Mouse (Mus musculus) mesoderm, embryonic 11.5 days (tissue): ENCODE data around the gene Srp14.

Experiments
- DNase-seq: peaks from one replicate; pipeline ENCODE4 v3.0.0-alpha.2; 2012; ENCODE audit warnings: low read depth, low spot score

Srp14 gene

DNA sequence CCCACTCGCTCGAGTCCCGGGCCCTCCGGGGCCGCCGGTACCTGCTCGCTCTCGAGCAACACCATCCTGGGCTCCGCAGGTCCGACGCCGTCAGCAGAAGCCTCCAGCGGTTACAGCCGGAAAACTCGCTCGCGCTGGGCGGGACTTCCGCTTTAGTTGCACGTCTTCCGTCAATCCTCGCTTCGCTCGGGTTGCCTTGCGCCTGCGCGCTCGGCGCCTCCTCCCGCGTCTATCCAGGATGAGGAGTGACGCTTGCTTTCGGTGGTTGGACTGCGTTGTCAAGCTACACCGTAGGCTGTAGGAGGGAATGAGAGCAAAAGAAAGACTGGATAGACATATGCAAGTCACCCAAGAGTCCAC, at the start of gene Srp14:
Gene Srp14 (minus strand): TSS at position 162 of the 360 bp plus-strand sequence.
- DNase-seq: peak; percentile 97

DNA sequence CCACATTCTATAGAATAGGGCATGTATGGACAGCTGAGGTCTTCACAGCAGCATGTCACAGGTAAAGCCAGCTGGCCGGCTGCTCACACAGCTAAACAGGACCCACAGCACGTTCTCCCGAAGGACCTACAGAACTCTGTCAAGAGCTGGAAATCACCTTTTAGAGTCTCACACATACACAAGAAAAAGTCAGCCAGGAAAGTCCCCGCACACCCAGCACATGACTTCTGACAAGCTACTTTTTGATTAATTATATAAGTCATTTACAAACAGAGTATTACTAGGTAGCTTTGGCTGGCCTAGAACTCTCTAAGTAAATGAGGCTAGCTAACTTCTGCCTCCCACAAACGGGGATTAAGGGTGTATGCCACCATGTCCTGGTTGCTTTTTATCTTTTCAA, 47.0 kb upstream of the Srp14 start:
- DNase-seq: no peak

DNA sequence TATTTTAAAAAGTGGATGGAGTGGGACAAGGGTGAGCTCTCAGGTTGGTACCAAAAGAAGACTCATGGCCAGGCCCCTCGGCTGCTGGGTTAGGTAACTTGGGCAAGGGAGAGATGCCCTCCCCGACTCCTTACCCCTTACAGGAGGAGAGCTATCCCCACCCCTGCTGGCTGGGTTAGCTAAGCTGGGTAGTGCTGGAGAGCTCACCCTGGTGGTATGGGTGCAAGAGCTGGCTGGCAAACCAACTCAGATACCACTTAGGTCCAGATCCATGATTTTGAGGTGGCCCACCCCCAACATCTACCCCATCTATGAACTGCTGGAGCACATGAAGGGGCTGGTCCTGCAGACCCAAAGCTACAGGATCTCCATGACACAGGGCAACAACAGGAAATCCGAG, 45.3 kb upstream of the Srp14 start:
- no peak for DNase-seq

DNA sequence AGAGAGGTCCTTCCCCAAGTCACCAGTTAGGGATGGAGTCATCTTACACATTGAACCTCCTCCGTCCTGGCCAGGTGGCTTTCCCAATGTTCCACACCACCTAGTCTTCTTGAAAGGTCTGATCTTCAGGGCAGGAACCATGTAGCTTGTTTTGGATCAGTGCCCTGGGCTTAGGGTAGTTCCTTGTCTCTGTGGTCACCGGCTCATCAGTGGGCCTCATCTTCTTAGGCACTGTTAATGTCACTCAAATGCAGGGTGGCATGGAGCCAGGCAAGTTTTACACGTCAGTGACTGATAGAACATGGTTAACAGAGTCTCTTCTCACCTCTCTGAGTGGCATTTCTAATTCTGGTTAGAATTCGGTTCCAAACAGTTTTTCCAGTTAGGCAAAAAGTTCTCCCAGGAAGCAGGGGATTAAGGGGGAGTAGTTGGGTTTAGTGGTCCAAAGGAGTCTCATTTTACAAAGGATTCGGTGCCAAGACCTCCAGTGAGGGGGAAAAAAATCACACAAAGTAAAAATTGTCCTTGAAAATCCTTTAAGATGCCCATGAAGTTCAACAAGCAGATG, 43.7 kb upstream of the Srp14 start:
- no peak for DNase-seq

DNA sequence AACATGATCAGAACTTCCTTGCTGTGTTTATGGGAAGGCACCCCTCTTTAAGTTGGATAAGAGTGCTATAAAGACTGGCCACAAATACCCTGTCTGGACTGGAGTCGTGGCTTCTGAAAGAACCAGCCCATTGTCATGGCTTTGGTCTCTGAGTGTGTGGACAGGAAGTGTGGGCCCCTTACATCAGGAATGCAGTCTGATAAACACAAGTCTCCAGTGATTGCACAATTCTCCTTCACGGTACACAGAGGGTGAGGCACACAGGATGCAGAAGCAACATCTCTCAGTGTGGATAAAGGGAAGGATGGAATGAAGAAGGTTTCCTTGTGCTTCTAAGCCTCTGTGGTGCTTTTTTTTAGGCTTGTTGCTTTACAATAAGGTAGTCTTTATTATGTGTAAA, 42.8 kb upstream of the Srp14 start:
- DNase-seq: no peak

DNA sequence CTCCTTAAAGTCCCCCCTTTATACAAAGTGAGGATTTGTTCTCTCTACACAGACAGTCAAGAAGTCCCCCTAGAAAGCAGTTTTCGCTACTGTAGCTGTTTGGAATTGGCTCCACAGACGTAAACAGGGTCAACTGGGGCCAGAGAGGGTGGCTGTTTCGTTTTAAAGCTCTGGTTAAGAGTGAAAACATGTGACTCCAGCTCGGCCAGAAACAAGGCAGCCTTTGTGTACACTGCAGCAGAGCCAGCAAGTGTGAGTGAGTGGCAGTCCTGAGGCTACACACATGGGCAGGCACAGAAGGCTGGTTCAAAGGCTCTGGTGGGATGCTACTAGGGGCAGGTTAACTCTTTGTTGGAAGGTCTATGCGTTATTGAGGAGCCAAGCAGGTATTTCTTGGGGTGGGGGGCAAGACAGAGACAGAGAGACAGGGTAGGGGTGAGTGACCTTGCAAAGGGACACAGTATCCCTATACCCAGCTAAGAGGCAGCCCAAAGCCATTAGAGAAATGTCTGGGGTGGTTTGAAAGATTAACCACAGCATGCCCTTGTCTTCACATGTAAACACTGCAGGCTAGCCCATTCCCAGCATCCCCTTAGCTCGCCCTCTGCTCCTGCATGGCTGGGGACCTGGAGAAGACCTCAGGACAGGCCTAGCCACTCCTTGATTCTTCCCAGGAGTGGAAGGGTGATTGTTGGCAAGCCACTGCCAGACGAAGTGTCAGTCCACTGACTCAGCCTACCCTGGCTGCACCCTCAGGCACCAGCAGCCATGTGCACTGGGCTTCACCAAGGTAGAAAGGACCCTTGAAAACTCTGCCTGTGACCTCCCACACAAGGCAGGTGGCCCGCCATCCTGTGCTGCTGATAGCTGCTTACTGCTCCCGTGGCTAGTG, 40.8 kb upstream of the Srp14 start:
- DNase-seq: peak; percentile 80

DNA sequence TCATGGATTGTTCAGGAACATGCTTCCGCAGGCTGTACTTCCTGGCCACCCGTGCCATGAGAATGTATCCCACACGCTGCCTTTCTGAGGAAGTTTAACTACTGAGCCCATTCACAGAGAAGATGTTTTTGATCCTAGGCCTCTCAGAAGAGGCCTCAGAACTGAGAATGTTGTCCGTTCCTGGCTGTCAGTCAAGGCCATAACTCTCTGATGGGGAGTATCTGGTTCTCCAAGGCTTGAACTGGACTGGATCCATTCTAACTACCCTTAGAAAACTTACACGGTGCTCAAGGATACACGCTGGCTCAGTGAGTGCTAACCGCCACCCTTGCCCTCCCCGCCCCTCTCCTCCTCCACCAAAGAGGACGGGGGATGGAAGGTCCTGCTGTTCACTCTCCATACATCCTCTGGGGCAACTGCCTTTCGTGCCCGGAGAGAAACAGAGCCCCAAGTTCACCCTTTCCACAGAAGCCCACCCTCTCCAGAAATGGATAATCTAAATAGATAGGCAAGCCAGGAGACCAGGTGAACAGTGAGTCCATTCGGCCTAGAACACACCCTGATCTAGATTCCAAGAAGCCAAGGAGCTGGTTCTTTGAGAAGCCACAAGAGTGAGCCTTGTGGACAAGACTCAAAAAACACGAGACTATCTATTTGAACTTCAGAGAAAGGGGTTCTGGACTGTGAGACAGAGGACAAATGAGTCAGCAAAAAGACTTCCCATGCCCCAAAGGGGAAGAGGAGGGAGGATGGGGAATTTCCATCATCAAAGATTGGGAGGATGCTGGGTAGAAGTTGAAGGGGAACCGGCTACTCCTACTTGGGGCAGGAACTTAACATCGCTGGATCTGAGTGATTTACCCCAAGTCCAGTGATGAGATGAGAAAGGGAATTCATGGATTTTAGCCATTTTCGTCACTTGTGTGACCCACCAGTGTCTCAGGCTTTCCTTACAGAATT, 33.2 kb upstream of the Srp14 start:
- no peak for DNase-seq

DNA sequence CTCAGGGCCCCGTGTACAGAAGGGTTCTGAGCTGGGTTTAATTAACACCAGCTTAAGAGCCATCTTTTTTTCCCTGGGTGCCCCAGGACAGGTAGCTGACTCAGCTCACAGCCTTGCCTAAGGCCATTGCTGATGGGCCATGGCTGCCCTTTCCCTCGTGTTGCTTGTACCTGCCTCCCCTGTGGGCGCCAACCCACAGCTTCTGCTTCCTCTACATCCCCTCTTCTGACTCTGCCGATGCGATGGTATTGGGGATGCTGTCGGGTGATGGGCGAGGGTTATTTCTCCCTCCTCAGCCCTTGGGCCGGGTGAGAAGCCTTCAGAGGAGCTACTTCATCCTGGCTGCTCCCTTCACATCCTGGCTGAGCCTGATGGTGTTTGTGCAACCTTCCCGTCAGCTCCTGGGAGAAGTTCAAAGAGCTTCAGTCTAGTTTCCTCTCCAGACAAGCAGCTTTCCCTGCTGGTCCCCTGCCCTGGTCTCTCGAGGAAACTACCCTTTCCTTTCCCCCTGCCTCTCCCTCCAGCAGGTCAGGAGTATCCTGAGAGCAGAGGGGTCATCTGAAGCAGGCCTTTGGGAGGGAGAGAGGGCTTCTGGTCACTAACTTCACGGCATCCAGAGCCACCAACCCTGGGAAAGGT, 32.4 kb upstream of the Srp14 start:
- no peak for DNase-seq

DNA sequence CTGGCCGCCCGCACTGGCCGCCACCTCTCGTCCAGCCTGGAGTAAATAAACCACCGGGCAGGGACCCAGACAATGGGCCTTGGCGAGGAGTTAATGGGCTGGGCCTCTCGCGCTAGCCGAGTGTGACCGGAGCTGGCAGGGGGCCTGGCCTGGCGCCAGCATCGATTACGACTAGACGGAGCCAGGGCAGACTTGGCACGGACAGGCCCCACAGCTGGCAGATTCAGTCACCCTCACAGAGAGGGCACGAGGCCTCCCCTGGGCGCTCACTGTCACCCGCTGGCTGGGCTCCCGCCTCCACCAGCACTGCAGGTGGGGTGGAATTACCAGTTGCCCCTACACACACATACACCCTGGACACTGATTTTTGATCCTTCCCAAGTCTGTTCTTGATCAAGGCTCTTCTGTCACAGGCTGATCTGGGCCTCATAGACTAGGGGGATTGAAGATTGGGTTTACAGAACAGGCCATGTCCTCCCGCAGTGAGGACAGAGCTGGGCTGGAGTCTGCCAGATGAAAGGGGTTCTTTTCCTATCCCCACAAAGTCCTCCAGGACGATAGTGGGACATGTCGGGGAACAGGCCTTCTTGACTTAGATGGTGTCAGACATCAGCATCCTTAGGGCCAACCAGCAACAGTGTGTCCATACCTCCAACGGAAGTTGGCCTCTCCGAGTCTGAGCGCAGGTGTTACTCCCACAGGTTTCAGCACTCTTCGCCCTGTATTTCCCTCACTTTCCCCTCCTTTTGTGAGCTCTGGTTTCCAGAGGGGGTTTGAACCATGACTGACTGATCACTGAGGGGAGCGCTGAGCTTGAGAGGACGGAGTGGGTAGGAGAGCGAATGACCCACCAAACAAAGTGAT, 31.2 kb upstream of the Srp14 start:
- peak; percentile 84 for DNase-seq

DNA sequence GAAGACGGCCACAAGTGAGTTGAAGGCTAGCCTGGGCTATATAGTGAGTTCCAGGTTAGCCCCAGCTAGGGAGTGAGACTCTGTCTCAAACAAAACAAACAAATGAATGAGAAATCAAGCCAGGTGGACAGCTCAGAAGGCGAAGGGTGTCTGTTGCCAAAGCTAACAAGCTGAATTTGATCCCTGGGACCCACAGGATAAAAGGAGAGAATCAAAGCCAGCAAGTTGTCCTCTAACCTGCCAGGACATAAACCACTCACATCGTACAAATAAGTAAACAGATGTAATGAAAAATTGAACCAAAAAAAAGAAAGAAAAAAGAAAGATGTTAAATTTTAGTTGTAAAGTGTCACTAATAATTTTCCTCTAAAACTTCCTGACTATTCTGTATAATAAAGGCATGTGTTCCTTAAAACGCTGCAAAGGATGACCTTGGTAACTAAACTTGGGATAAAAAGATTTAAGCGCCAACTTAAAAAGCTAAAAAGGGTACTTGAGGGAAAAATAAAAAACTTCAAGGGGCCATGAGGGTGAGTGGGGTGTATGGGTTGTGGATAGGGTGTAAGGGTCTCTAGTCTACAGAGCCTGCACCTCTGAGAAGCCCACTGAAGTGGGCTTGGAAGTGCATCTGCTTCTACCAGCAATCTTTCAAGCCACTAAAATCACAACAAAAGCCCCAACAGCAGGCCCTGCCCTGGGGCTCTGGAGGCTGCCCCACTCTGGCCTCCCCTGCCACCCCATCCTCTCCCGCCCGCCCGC, 30.4 kb upstream of the Srp14 start:
- DNase-seq: no peak

DNA sequence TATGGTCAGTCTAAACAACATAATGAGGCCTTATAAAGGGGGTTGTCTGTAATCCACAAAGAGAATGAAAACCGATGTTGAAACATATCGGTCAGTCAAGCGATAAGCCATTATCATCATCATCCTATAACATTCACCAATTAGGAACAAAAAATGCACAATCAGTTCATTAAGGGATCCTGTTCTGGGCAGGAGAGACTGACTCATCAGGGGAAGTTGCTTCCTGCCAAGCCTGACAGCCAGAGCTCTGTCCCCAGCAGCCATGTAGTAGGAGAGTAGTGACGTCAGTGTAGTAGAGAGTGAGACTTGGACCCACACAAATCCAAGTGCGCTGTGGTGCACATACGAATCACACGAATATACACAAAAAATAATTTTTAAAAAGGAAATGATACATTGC, 27.6 kb upstream of the Srp14 start:
- no peak for DNase-seq

DNA sequence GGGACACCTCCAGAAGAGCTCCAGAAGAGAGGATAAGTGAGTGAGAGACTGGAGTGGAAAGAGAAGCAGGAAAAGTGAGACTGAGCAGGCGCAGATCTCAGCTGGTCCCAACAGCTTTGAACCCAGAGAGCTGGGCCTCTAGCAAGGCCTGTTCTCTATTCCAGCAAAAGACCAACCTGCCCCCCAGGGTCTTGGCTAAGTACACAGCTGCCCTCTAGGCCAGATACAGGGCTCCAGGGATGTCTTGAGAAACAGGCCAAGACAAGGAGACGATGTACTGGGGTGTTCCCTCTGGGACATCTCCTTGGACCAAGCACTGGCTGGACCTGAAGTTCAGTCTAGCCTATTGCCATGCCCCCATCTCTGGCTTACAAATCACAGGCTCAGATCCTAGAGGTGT, 20.7 kb upstream of the Srp14 start:
- DNase-seq: no peak

DNA sequence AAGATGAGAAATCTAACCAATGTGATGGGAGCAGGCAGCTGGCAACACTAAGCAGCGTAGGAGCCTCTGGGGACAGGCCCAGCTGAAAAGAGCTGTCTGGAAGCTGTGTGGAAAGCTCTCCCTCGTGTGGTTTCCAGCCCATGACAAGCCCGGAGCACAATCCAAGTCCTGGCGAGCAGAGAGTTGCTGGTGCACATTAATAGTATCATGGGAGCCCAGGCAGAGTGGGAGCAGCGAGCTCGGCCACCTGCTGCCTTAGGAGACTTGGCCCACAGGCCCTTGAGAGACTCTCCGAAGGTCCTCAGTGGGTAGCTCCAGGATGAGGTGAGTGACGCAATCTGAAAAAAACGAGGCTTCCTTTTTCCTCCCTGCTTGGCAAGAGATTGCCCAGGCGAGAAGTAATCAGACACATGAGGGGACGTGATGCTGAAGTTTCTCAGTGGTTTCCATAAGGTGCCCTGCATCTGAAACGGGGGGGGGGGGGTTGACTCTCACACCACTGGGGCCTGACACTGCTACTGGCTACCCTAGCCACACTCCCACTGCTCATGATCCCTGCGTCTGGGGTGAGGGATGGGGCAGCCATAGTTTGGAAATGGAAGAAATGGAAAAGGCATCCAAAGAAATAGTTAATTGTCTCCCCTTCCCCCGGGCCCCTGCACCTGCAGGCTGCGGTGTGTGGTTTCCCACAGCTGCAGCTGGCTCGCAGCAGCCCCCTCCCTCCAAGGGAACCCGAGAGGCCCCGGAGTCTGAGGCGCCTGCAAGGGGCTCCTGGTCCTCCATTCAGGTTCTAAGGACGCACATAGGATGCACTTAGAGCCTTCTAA, 19.8 kb upstream of the Srp14 start:
- no peak for DNase-seq

DNA sequence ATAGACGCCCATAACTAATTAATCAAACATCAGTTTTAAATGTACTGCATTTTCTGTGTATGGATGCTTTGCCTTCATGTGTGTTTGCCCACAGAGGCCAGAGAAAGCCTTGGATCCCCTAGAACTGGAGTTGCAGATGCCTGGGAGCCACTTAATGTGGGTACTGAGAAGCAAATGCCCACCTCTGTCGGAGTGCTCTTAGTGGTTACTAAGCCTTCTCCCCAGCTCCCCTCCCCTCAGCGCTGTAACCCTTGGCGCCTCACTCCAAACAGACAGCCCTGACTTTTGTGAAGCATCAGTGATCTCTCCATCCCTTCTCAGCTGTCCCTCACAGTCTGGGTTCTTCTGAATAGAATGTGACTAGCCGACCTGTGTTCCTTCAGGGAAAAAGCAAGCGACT, 19.0 kb upstream of the Srp14 start:
- no peak for DNase-seq

DNA sequence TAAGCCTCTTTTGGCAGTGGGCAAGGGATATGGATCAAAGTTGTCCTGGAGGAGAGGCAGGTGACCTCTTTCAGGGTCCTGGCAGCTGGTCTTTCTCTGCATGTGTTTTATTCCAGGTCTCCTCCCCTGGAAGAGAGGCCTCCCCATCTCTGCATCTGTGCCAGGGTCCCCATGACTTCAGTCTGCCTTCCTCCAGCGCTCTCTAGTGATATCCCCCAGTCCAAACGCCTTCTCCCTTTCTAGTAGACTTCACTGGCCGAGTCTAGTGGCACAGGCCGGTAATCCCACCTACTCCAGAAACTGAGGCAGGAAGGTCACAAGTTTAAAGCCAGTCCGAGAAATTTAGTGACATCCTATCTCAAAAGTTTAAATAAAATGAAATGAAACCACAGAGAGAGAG, 18.4 kb upstream of the Srp14 start:
- DNase-seq: no peak

DNA sequence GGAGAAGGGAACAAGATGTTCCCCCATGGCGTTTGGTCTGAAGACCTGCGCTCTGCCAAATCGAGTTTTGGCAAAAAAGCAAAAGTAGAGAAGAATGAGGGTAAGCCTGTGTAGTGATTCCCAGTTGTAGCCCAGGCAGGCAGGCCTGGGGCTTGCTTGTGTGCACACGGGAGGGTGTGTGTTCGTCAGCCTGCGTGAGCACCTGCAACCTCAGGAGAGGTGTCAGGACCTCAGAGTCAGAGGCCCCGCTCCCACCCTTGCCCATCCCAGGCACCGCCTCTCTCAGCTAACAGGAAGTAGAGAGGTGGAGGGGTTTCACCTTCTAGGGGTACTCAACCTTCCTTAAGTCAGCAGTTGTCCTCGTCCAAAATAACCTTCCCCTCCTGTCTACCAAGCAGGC, 15.5 kb upstream of the Srp14 start:
- DNase-seq: no peak

DNA sequence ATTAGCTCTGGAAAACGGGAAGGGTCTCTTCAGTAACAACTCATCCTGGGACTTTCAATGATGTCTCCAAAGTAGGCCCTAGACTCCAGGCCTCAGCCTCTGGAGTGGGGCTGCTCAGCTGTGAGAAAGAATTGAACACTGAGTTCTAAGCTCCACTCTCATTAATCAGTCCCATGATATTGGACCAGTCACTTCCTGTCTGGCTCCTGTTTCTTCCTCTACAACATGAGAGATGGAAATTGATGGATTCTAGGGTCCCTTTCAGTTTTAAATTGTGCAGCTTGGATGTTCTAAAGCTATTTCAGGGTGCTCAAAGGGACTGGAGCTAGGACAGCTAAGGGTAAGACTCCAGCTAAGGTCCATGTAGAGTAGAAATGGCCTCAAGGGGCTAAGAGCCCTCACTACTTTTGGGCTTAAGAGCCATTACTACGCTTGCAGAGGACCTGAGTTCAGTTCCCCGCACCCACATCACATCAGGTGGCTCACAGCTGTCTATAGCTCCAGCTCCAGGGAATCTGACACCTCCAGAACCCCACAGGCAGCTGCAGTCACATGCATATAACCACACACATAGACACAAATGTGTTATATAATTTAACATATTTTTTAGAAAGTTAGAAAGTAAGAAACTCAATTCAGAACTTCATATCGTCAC, 12.4 kb upstream of the Srp14 start:
- no peak for DNase-seq

DNA sequence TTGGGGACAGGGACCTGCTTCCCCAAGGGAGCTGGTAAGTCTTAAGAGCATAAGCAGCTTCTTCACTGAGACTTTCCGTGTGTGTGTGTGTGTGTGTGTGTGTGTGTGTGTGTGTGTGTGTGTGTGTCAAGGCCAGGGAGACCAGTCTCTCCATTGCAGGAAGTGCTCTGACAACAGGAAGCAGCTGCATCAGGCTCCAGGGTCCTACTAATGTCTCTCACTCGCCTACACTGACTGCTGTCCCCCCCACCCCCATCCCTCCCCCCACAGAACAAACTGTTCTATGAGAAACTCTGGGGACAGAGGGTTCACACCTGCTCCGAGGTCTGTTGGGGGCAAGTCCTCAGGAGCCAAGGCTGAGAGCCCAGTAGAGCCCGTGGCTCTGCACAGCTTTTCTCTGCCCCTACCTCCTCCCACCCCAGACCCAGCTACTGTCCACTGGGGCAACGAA, 11.8 kb upstream of the Srp14 start:
- no peak for DNase-seq
